Mouse (Mus musculus) cerebellum, adult 18-20 months (tissue): ENCODE measurements at regions not wholly inside any gene's neighbourhood (a gene's known extent, or its start where the extent isn't known, plus 50 kb on each side); places are given as distances from the start of the nearest gene placed in this dataset.

Source experiments
- DNase-seq, 2 experiments: peaks; one replicate each; pipeline ENCODE4 v3.0.0; 2021

DNA sequence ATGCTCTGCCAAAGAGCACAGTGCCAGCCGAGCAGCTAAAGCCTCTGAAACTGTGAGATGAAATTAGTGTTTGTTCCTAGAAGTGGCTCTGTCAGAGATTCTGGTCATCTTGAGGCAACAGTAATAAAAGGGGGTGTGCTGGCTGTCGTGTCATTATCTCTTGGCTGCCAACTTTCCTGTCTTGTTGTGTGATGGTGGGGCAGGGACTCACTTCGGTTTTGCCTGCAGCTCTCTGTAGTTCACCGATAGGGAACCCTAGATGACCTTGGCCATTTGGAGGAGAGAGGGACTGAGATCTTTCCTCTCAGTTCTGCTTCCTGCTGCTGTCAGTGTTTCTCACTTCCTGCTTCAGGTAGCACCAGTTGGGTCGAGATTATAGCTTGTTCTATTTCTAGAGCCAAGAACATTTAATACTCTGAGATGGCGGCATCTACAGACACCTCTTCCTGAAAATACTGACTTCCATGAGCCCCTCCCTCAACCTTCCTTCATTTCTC lies 159.8 kb upstream of the Kbtbd8 start:
- no peak for DNase-seq

DNA sequence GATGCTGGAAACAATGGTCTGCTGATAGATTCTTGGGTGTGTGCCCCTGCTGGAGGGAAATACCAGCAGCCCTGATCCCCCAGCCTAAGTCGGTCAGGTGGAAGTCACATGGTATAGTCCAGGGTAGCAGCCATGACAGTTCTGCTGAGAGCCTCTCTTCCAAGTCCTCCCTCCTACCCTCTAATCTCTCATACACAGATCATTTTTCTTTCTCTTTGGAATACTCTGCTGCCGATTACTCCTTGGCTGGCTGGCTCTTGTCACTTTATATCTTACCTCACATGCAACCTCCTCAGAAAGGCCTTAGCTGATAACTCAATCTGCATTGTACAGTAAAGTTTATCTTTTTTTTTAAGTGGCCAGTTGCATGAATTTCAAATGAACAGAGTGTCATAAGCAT lies 162.5 kb upstream of the Kbtbd8 start:
- DNase-seq: no peak

DNA sequence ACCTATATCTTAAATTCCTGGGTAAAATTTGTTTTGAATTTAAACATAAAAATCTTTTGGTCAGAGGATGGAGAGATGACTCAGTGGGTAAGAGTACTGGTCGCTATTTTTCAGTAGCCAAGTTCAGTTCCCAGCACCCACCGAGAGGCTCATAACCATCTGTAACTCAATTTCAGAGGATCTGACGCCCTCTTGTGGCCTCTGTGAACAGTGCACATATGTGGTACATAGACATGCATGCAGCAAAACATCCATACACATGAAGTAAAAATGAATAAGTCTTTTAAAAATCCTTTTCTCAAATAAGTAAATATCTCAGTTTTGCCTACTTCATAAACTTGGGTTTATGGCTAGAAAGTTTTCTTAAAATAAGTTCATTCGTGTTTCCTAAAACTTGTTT lies 163.4 kb upstream of the Kbtbd8 start:
- DNase-seq: no peak

DNA sequence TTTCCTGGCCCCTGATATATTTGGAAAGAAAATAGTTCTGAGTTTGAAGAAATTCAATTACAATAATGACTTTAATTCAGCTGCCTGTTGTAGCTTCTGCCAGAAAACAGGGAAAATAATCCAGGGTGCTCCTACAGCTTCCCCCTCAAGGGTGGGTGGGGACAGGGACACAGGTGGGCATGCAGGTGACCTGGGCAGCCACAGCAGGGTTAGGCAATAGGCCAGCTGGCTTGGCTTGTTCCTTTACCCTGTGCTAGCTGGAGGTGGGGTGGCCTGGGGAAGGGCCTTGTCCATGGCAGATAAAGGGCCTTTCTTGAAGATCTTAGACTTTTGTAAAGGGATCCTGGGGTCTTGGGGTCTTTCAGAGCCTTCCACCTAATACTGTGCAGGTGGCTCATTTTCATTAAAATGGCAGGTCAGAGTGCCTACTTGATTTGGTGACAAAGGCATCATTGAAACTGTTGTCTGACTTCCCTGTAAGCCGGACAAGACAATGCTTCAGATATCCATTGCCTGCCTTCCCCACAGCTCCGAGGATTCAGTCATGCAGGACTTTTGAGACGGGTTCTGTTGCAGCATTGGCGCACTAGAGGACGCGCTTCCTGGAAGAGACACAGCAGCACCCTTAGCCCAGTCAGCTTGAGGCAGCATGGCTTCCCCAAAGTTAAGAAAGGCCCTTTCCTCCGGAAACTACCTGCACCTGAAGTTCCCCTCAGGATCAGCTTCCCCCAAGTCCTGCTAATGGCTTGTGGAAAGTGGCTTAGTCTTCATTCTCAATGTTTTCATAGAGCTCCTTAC lies 164.9 kb upstream of the Kbtbd8 start:
- DNase-seq: no peak

DNA sequence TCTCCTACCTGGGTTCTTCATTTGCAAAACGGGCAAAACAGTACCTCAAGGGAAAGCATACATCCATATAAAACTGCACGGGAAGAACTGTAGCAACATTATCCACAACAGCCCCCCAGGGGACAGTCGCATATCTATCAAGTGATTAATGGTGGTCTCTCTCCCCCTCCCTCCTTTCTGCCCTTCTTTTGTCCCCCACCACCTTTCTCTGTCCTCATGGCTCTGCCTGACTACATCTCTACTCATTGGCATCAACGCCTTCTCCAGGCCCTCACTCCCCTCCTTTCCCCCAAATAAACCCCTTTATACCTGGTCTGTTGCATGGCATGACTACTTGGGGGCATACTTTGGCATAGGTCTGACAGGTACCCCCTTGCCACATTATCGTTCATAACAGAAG lies 166.1 kb upstream of the Kbtbd8 start:
- no peak for DNase-seq

DNA sequence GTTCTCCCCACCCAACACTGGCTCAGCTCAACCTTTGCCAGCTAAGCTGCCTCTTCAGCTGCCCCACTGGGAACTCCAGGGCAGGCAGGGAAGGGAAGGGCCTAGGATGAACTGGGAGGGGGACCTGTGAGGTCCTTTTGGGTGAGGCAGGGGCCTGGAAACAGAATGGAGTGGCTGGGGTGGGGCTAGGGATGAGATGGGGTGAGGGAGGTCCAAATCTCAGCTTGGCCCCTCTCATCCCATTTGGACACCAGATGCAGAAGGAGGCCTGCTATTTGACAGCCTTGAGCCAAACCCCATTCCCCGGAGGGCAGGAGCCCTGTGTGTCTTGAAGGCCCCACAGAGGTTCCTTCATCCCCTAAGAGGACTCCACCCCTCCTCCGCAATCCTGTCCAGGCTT lies 166.7 kb upstream of the Kbtbd8 start:
- DNase-seq: no peak

DNA sequence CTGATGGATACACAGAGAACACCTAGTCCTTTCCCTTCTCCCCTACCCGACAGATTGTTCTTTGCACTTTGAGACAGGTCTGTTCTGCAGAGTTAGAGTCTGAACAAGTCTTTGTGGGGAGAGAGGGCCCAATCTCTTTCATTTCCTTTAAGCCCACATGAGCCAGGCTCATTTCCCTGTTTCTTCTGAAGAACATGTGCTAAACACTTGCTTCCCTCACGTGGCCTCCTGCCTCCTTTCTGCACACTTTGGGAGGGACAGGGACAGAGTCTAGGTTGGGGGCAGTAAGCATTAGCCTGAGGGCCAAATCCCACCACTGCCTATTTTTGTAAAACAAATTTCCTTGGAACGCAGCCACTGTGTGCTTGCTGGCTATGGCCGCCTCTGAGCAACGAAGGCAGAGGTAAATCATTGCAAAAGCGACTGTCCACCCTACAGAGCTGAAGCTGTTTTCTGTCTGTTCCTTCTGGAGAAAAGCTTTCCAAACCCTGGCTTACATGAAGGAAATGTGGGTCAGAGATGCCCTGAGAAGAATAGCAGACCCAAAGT lies 170.6 kb upstream of the Kbtbd8 start:
- no peak for DNase-seq

DNA sequence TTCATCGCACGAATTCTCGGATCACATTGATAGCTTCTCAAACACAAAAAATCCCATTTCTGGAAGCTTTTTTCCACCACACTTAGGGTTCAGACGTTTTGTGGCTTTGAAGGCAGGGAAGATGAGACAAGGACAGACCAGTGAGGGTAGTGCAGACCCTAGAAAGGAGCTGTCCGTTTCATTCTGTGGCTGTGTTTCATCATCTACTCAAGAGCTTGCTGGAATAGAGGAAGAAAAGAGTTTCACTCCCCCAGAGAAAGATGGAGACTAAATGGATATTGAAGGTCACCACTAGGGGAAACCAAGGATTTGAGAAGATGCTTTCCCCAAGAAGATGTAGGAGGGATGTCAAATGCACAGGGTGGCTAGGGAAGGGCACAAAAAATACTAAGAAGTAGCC lies 171.3 kb upstream of the Kbtbd8 start:
- DNase-seq: no peak

DNA sequence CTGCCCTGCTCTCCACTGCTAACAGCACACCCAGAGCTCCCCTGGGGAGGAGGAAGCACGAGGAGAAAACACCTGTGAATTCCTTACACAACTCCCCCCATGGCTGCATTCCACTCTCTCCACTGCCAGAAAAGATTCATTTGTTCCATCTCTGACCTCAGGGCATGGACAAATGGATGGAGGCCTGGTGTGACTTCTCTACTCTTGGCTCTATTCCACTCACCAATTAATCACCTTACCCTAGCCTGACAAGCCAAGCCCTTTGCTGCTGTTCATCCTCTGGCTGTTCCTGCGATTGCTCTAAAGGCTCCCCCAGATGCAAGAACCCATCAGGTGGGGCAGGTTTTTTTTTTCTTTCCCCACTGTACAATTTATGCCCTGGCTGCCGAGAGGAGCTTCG lies 172.8 kb upstream of the Kbtbd8 start:
- no peak for DNase-seq

DNA sequence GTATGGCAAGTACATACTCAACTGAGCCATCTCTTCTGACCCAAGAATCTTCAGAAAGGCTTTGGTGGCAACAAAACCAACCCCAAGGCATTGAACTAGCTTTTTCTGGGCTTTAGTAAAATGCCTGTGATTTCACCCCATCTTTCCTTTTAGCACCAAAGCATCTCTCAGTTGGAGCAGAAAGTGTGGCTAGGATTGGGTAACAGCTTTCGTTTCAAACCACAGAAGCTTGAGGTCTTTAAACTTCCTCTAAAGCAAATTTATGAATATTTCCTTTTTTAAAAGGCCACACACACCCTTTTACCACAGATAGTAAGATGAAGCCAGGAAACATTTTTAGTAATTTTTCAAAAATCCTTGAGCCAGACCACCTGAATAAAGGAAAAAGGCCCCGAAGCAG lies 178.1 kb upstream of the Kbtbd8 start:
- no peak for DNase-seq

DNA sequence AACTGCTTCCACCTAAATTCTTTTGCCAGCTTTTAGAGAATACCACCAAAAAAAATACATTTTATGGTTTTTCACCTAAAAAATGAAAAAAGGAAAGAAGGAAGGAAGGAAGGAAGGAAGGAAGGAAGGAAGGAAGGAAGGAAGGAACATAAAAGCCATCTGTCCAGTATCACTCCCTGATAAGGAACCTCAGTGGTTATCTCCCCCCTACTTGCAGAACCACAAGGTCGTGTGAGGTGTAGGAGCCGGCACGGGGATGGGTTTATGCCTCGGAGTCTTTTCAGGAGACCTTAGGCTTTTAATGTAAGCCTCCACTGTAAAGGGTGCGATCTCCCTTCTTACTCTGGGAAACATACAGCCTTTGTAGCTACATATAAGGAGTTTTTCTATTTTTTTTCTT lies 180.8 kb upstream of the Kbtbd8 start:
- DNase-seq: no peak

DNA sequence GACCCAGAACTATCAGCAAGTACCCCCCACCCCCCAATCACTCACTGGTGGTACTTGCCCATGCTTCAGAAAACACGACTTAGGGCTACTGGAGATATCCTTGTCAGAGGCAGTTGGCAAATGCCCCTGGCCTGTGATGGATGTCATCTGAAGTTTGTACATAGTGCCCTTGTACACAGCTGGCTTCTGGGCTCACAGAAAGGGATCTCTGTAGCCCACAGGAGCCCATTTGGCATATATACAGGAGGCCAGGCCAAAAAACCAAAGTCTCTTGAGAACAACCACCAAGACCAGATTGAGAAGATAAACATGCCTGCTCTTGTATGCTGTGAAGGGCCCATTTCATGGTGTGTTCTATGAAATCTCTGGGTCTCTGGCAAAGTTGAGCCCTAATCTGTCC lies 181.3 kb upstream of the Kbtbd8 start:
- DNase-seq: no peak

DNA sequence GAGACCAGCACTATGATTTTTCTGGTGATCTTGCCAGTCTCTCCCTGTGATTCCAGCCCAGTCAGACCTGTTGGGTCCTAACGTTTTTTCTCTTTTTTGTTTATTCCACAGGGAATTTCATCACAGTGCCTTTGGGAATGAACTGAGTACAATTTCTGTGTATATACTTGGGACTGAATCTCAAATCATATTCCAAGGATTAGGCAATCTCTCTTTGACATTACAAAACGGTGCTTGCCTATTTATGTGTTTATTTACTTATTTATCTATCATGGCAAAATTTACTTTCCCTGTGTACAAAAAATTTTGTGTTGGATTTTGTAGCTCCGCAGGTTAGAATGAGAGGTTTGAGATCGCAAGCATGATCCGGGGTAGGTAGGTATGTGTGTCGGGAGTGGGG lies 189.2 kb upstream of the Kbtbd8 start:
- no peak for DNase-seq

DNA sequence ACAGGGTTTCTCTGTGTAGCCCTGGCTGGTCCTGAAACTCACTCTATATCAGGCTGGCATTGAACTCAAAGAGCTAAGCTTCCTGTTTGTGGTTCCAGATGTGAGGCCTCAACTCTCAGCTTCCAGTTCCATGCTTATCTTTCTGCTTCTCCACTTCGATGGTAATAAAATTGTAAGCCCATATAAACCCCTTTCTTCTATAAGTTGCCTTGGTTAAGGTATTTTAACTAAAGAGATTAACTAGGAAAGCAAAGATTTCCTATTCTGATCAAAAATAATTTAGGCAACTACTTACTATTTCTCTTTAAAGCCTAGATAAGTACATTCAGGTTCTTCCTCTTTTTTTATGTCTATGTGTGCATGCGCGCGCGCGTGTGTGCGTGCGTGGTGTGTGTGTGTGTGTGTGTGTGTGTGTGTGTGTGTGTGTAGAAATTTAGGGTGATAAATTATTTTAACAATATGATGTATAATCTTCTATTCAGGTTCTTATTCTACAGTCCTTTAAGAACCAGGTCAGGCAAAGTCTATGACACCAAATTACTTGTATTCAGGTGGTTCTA lies 190.3 kb upstream of the Kbtbd8 start:
- no peak for DNase-seq

DNA sequence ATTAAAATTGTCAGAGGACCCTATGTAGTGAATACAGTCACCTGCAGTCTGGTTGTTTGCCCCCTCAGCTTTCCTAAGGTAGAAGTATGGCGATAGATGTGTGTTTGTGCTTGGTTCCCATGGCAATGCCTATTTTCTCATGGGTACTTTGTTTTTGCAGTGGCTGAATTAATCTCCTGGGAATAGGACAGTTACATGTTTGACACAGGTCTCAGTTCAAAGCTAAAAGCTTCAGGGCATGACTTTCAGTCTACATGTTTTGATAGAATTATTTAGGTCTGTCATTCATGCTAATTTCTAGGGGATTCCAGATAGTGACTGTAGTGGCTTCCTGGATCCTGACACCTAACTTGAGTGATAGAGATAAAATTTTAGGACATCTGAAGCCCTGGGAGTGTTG lies 191.6 kb upstream of the Kbtbd8 start:
- no peak for DNase-seq

DNA sequence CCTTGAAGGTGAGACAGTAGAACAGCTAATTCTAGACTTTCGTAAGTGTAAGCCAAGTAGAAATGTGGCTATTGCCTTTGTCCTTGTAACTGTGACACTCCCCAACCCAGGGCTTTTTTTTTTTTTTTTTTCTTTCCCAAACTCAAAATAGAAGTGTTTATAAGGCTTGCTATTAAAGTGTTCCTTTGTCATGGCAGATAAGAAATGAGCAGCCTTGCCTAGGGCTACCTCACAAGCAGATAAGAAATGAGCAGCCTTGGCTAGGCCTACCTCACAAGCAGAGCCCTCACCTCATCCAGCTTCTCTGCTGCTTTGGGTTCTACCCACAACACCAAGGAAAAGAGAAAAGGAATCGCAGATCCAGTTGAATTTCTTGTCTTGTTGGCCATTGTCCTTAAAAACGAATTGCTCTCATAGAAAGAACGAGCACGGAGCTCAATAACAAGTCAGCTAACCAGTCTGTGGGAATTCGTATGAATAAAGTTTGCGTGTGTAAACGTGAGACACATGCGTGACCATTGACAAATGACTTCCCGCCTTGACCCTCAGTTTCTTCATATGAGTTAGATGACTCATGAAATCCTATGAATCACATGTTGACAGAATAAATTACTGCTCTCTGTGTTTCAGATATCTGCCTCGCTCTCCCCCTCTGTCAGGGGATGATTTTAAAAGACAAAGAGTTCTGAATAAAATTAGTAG lies 192.6 kb upstream of the Kbtbd8 start:
- no peak for DNase-seq

DNA sequence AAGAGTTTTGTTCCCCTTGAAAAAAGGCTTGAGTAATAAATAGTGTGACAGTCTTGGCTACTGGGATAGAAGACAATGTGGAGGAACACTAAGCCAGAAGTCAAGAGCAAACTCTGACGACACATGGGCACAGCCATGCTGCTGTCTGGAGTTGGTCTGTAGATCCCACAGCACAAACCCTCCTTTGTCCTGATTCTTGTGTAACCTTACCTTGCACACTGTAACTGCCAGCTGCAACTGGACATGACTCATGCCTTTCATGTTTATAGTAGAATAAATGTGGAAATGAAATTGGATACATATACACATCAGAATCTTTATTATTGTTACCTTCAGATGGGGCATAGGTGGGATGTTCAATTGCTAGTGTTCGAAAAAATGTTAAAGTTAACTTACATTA lies 195.3 kb upstream of the Kbtbd8 start:
- no peak for DNase-seq

DNA sequence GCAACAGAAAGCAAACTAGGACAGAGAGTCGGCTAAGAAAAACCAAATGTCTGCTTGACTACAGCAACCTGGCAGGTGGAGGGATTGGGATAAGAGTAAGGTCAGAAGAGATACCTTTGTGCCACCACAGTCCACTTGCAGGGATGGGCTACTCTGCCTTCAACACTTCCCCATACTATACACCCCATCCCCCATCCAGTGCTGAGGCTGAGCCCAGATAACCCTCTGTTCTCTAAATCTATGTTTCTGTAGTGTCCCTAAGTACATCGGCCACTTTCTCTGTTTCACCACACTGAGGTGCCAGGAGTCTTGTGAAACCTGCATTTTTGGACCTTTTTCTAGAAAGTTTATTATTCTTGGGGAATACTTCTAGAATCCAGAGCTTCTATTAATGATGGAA lies 196.3 kb upstream of the Kbtbd8 start:
- no peak for DNase-seq

DNA sequence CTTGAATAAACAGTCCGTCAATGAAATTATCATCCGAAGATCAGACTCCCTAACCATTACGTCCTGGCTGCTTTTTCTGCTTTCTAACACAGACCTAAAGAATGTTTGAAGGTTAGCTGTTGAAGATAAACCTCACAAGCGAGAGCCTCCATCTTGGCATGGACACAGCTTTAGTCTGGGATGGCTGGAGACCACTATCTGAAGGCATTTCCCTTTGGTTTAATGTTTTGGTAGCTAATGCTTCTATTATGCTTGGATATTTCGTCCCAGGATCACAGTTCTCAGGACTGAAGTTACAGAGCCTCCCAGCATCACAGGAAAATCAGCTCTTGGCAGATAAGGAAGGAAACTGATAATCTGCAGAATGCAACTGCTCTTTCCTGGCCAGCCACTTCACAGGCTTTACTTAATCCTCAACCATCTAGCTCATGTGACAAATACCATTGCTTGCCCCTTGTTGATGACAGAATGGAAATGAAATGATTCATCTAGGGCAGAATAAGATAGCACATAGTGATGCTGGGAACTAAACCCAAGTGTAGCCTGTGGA lies 197.8 kb upstream of the Kbtbd8 start:
- no peak for DNase-seq

DNA sequence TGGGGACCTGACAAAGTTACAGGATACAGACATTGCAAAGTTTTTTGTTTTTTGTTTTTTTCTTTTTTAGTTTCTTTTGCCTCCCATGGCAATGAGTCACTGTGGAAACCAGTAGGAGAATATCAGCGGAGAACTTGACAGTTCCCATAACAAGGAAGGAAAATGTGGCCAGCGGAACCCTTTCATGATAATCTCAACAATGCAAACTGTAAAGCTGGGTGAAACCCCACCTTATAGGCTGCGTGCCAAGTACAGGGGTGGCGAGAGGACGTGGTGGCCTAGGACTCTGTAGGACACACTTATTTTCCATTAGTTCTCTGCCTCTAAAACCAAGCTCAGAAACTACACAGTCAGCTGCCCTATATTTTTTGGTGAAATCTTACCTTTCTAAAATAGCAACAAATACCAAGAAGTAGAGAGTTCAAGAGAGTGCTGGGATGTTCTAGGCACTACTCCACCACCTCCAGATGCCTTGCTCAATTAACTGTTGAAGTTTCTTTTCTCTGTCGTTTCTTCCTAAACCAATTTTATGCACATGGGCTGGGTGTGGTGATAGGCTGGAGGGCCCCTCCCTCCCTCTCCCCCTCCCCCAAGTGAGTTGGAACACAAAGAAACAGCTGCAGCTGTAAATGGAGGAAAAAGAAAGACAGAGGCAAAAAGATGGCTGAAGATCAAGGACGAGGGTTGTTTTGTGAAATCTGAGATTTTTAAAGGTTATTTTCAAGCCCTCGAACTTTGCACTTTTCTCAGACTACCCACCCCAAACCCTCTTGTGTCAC lies 201.0 kb upstream of the Kbtbd8 start:
- no peak for DNase-seq

DNA sequence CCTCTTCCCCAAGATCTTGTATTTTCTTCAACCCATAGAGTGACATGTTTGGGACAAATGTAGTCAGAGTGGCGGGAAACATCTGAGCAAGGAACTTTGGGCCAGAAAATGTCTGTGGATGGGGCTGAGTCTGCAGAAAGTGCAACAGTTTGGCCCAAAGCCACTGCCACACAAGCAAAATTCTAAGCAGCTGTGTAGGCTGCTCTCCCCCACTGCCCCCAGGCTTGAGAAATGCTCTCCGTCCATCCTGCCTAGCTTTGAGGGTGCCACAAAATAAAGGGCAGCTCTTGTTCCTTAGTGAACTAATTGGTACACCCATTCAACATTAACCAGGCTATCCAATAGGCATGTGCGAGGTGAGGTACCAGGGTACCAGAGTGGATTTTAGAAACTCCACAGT lies 205.2 kb upstream of the Kbtbd8 start:
- no peak for DNase-seq

DNA sequence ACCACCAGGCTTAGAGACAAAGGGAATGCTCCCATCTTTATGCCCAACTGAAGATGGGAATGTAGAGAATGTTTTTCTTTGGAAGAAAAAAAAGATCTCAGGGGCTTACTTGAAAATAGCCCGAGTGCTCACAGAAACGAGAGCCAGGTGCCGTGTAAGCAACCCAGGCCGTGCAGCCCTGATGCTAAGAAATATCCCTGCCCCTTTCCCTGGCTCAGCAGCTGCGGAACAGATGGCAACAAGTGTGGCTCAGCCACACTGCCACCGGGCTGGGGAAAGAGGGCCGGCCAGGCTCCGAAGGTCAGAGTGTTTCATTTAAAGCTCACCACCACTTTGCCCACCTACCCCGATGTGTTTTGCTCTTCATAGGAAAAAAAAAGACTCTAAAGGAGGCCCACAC lies 205.7 kb upstream of the Kbtbd8 start:
- no peak for DNase-seq

DNA sequence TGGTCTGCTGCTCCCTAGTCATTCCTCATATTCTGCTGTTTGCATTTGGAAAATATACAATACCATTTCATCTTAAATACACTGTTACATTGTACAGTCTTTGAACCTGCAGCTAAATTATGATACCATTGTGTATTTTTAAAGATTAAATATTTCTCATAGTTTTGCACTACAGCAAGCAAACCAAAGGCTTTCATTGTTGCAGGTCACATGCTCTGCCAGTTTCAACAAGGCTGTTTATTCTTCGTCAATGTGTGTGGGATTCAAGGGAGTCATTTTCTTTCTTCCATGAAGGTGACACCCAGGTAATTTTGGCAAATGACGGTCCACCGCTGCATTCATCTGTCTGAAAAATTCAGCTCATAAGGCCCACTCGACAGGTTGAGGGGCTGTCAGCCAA lies 200.9 kb upstream of the Lrig1 start:
- no peak for DNase-seq
